Mouse (Mus musculus) heart, postnatal 10 days (tissue): Measurements from ENCODE around the gene Atxn7l1. TPM values are rescaled to one million over a fixed set of nuclear protein-coding genes. Genes with fewer than 3 reads are reported as not detected.

Experiments
- DNase-seq, 2 experiments: peaks; one replicate each; pipeline ENCODE4 v3.0.0; 2021
- intact Hi-C: fragments of 180-260 bp; cut with DNase I; formaldehyde crosslinking; loops from one replicate; pipeline ENCODE4 v1.15.1; 2025
- total RNA-seq, 2 experiments: library from RNA; stranded (reverse); gene quantifications; 2 replicates each; pipeline ENCODE4 v1.2.3; 2021

The Atxn7l1 gene
- total RNA-seq, 2 experiments from 2014 or later, result 16.6 to 18.6 TPM

DNA sequence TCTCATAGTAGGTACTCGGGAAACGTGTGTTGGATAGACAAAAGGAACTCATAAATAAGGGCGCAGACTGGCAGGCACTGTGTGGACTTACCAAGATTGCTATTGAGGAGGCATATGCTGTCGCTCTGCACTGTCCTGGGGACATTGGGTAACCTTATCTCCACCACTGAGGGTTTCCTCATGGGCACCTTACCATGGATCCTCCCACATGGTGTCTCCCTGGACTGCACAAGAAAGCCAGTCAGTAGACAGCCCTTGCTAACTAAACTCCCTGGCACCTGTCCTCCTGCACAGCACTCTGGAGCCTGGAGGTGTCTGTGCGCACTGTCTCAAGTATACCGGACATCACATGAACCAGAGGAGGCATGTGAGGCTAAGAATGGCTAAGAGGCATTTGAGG, 108.9 kb downstream of the Atxn7l1 start:
- DNase-seq, result no peak
- intact Hi-C loops, result no loop called here

- DNase-seq, result no peak
- intact Hi-C loops, result no loop called here
These were observed 111.6 kb downstream of the Atxn7l1 start for GRCm38 (mm10) chr12:33258995-33259529.

GRCm38 (mm10) chr12:33260575-33260974, 113.1 kb downstream of the Atxn7l1 start:
- intact Hi-C loops, result no loop called here
- DNase-seq, result no peak

- DNase-seq, result no peak
- intact Hi-C loops, result loop anchor here (5.0 kb wide), 1 partner anchor 239 kb away; no protein-coding TSS in a partner anchor
These were observed 118.4 kb downstream of the Atxn7l1 start for GRCm38 (mm10) chr12:33265877-33266276.

GRCm38 (mm10) chr12:33267965-33268364, 120.5 kb downstream of the Atxn7l1 start:
- intact Hi-C loops, result loop anchor here (5.0 kb wide), 1 partner anchor 241 kb away; no protein-coding TSS in a partner anchor
- no peak for DNase-seq

GRCm38 (mm10) chr12:33269743-33270142, 122.2 kb downstream of the Atxn7l1 start:
- peak; percentile 29 to 57 for DNase-seq

GRCm38 (mm10) chr12:33271865-33272264, 124.4 kb downstream of the Atxn7l1 start:
- intact Hi-C loops, result no loop called here

More at GRCm38 (mm10) chr12:33269743-33270142, 122.2 kb downstream of the Atxn7l1 start:
- intact Hi-C loops, result loop anchor here (5.0 kb wide), 1 partner anchor 242 kb away; no protein-coding TSS in a partner anchor

GRCm38 (mm10) chr12:33272441-33272840, 124.9 kb downstream of the Atxn7l1 start:
- intact Hi-C loops, result no loop called here
- DNase-seq, result no peak

More at GRCm38 (mm10) chr12:33271865-33272264, 124.4 kb downstream of the Atxn7l1 start:
- DNase-seq, result no peak

DNA sequence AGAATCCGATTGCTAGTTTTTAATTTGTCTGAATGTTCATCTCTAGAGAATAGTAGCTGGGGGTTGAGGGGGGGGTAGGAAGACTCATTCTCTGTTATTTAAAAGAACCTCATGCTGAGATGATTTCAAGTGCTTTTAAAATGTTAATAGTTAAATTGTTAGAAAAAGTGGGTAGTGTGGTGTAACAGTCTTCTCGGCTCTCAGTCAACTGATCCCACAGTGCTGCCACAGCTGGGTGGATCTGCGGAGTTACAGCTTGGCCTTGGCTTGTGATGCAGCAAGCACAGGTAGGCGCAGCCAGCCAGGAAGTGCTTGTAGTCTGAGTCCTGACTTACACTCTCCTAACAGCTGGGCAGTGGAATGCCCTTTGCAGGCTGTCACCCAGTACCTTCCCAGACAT, 125.7 kb downstream of the Atxn7l1 start:
- intact Hi-C loops, result no loop called here

GRCm38 (mm10) chr12:33273668-33274067, 126.2 kb downstream of the Atxn7l1 start:
- intact Hi-C loops, result no loop called here
- DNase-seq, result no peak

More for the DNA sequence above, 125.7 kb downstream of the Atxn7l1 start:
- DNase-seq, result no peak

GRCm38 (mm10) chr12:33276028-33276427, 128.5 kb downstream of the Atxn7l1 start:
- no peak for DNase-seq
- intact Hi-C loops, result no loop called here

- DNase-seq, result no peak
- intact Hi-C loops, result no loop called here
These were observed 129.9 kb downstream of the Atxn7l1 start for GRCm38 (mm10) chr12:33277427-33277826.

DNA sequence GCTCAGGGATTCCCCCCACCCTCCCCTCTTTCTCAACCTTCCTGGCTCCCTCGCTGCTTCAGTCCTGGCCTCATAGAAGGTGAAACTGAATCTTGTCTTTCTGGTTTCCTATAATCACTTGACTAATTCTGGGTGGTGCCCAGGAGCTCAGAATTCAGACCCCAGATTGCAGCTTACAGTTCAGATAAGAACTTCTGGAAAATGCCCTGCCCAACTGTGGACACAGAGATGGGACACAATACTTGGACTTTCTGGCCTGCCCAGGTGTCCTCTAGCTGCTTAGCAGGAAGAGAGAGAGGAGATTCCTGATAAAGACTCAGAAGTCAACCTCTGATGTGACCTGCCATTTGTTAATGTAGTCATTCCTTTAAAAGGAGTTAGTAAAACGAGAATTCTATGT, 131.7 kb downstream of the Atxn7l1 start:
- intact Hi-C loops, result no loop called here
- no peak for DNase-seq

DNA sequence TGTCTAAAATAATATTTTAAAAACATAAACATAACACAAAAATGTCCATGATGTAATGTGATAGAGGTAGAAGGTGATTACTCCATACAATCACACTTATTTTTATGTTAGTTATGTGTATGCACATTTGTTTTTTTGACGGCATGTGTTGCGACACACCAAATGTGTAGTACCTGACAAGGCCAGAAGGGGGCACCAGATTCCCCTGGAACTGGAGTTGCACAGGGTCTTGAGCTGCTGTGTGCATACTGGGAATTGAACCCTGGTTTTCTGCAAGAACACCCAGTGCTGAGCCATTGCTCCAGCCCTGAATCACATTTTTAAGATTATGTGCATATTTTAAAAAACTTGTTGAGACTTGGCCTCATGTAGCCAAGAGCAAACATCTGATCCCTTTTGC, 133.3 kb downstream of the Atxn7l1 start:
- DNase-seq, result peak; percentile 56 to 79

DNA sequence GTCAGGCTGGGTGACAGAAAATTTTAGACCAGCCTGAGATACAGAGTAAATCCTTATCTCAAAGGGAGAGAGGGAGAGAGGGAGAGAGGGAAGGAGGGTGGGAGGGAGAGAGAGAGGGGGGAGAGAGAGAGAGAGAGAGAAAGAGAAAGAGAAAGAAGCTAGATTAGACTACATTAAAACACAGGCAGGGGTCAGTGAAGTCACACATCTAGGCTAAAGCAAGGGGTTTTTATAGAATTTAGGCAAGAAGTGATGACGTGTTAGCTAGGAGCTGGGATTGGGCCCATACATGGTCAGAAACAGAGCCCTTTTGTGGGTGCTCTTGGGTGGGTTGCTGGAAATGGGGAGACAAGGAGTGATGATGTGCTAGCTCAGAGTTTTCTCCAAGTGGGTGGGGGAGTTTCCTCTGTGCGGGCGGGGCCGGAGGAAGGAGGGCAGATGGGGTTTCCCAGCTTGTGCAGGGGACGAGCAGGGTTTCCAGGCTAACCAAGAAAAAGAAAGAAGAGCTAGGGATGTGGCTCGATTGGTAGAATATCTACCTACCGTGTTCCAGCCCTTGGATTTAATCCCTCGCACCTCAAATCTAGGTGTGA, 136.9 kb downstream of the Atxn7l1 start:
- intact Hi-C loops, result no loop called here
- no peak for DNase-seq

More for the DNA sequence above, 133.3 kb downstream of the Atxn7l1 start:
- intact Hi-C loops, result loop anchor here (1.0 kb wide), 1 partner anchor 53 kb away; no protein-coding TSS in a partner anchor

DNA sequence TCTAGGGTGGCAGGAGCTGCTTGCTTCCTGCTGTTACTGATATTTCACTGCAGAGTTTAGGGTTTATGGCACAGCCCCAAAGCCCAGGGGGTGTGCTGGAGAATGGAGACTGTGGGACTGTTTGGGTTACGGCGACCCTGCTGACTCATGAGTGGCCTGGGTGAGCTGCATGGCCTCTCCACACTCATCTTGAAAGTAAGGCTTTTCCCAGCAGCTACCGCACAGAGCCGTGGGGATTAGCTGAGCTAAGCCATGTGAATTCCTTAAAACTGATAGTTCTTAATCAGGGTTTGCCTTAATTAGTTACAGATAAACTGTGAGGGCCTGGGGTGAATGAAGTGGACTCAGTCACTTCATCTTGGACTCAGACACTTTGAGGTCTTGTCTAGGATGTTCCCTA, 137.9 kb downstream of the Atxn7l1 start:
- intact Hi-C loops, result no loop called here
- no peak for DNase-seq

GRCm38 (mm10) chr12:33285933-33286649, 138.6 kb downstream of the Atxn7l1 start:
- intact Hi-C loops, result no loop called here

GRCm38 (mm10) chr12:33287686-33288085, 140.2 kb downstream of the Atxn7l1 start:
- intact Hi-C loops, result no loop called here
- no peak for DNase-seq

More at GRCm38 (mm10) chr12:33285933-33286649, 138.6 kb downstream of the Atxn7l1 start:
- peak; percentile 82 to 85 for DNase-seq

- no peak for DNase-seq
- intact Hi-C loops, result no loop called here
These were observed 141.3 kb downstream of the Atxn7l1 start for GRCm38 (mm10) chr12:33288746-33289145.

DNA sequence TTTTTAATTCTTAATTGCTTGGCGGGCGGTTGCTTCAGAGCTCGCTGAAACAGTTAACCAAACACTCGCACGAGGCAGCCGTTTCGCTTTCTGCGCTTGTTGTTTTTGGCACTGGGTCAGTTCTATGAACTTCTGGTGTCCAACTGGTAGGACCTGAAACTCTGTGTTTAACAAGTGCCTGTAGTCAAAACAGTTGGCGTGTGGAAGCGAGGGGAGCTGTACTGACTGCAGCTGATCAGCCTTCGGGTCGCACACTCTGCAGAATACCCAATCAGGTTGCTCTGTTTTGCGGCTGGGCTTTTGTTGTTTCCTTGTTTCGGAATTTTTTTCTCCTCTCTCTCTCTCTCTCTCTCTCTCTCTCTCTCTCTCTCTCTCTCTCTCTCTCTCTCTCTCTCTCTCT, 154.6 kb downstream of the Atxn7l1 start:
- peak; percentile 80 to 84 for DNase-seq
- intact Hi-C loops, result loop anchor here (5.0 kb wide), 1 partner anchor 125 kb away; the partner anchor contains the start of gene Twistnb
